ENCODE assay signal across 11 mouse cellular contexts in the genomic region with DNA sequence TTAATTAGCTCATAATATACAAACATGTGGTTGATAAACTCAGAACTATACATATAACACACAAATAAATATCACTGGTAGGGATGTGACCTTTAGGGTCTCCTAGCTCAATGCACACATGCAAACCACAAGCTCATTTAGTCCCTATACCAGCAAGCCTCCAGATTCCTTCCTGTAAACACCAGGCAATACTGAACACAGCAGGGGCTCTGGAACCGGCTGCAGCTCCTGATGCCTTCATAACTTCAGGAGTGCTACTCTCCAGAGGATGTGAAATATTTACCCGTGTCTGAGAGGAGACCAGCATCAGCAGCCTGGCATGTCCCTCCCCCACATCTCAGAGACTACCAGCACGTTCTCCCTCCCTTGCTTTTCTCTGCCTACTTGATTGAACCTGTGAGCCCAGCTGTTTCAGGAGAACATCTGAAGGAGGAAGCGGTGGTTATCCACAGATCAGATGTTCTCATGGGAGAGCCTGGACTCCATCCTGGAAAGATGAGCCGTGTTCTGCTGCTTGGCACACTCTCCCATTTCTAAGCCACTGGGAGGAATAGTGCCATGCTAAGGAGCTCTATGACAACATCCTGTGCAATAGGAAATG.
"Had no signal": no experiment of that assay in that cellular context is flagged by ENCODE, and none has a peak within 500 bp of the region (broad histone marks: within the 10 kb centered on the region; RNA-seq: fewer than 3 reads in every experiment).

No protein-coding gene starts in this region.

- H3K9me3 ChIP-seq: limb, embryonic 13.5 days; midbrain, embryonic 12.5 days; neural tube, embryonic 13.5 days had no signal

- H3K9ac ChIP-seq: limb, embryonic 13.5 days; liver, embryonic 14.5 days; midbrain, embryonic 12.5 days; neural tube, embryonic 13.5 days had no signal

- ATAC-seq: midbrain, embryonic 16.5 days had no signal

- H3K27ac ChIP-seq: limb, embryonic 13.5 days; liver, embryonic 14.5 days; midbrain, embryonic 12.5 days; neural tube, embryonic 13.5 days had no signal

- H3K4me3 ChIP-seq: limb, embryonic 13.5 days; midbrain, embryonic 12.5 days; neural tube, embryonic 13.5 days had no signal

- H3K36me3 ChIP-seq: limb, embryonic 13.5 days; midbrain, embryonic 12.5 days; neural tube, embryonic 13.5 days had no signal

- DNase-seq: kidney, postnatal 14 days; layer of hippocampus, adult 9-11 months; lung, adult 18-20 months; retina, postnatal 1 day; right cerebral cortex, postnatal 14 days; thymus, postnatal 4 days had no signal

- H3K4me1 ChIP-seq: midbrain, embryonic 12.5 days had no signal

- H3K27me3 ChIP-seq: limb, embryonic 13.5 days; midbrain, embryonic 12.5 days; neural tube, embryonic 13.5 days had no signal

- H3K4me2 ChIP-seq: limb, embryonic 13.5 days; midbrain, embryonic 12.5 days; neural tube, embryonic 13.5 days had no signal
